ENCODE assay signal across 8 mouse cellular contexts in the genomic region with DNA sequence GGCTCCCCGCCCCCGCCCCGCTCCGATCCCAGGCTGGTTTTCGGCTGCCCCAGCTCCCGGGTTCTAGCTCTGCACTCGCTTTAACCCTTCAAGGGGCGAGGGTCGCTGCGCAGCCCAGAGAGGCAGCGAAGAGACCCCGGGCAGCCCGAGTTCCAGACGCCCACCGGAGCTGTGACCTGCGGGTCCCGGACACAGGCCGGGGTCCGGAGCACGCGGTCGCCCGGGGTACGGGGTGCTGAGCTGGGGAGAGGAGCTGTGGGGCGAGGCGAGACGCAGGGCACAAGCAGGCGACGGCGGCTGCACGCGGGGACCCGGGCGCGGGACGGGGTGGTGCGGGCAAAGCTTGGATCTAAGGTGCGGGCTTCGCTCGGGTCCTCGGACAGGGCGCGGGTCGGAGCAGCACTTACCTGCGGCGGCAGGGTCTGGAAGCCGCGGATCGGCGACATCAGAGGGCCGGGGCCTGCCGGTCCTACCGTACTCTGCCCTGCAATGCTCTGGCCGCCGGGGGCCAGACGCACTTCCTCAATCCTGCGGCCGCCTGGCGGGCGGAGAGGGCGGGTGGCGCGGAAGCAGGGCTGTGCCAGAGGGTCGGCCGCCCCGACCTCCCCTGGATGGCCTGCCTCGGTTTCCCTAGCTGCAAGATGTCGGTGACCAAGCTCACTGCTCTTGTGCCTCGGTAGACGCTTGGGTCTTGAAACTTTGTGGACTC. TPM values are rescaled to one million over a fixed set of nuclear protein-coding genes. Genes with fewer than 3 reads are reported as not detected.
A peak's percentile ranks its signal among the peaks of the same experiment; 100 is the strongest.
DNase-seq lines count a peak whose midpoint lies in the region; ATAC-seq and TF ChIP-seq lines count a peak whose summit lies in the region.

A gene (minus strand): TSS at position 538 of the 709 bp plus-strand sequence.

- no peaks in the 10 kb centered on the region for H3K9me3 ChIP-seq in embryonic facial prominence, embryonic 15.5 days (replicated peaks)
- H3K9me3 ChIP-seq in heart, embryonic 15.5 days (replicated peaks), result no peaks in the 10 kb centered on the region

- peak; percentile 71 for ATAC-seq in embryonic facial prominence, embryonic 15.5 days (ENCODE audit: insufficient number of reproducible peaks, low FRiP score, low TSS enrichment, low read depth)
- ATAC-seq in heart, embryonic 15.5 days (replicated peaks; ENCODE audit: insufficient number of reproducible peaks, insufficient read depth, low FRiP score, low read depth), result peak; percentile 76

- H3K27me3 ChIP-seq in embryonic facial prominence, embryonic 15.5 days, result no peaks in the 10 kb centered on the region
- no peaks in the 10 kb centered on the region for H3K27me3 ChIP-seq in heart, embryonic 15.5 days
- no peaks in the 10 kb centered on the region for H3K27me3 ChIP-seq in small intestine, adult 2 months (ENCODE audit: control insufficient read depth, insufficient read depth, low read length)

- TF ChIP-seq CTCF in small intestine, adult 2 months (IDR thresholded peaks at IDR 0.05; ENCODE audit: extremely low read depth, insufficient read length, insufficient replicate concordance, low read depth, low read length), result peak; percentile 41; the same call in 1 of the 2 replicates

- peak within 1 kb of the TSS; percentile 92 for H3K4me2 ChIP-seq in embryonic facial prominence, embryonic 15.5 days (replicated peaks)
- peak within 1 kb of the TSS; percentile 96 for H3K4me2 ChIP-seq in heart, embryonic 15.5 days

- peaks cover 21% of the 10 kb centered on the region for H3K4me1 ChIP-seq in embryonic facial prominence, embryonic 15.5 days
- peaks cover 11% of the 10 kb centered on the region for H3K4me1 ChIP-seq in heart, embryonic 15.5 days (replicated peaks)
- peaks cover 12% of the 10 kb centered on the region for H3K4me1 ChIP-seq in small intestine, adult 2 months (ENCODE audit: control insufficient read depth, insufficient read depth, insufficient read length, low read length)

- H3K27ac ChIP-seq in embryonic facial prominence, embryonic 15.5 days (replicated peaks), result peak within 1 kb of the TSS; percentile 71
- peak within 1 kb of the TSS; percentile 73 for H3K27ac ChIP-seq in heart, embryonic 15.5 days
- H3K27ac ChIP-seq in small intestine, adult 2 months (ENCODE audit: insufficient read depth, low read depth, low read length), result peak within 1 kb of the TSS; percentile 90

- under 1% methylated on average over 66 of the region's 70 CpGs for WGBS in embryonic facial prominence, embryonic 15.5 days
- under 1% methylated on average over 70 of the region's 70 CpGs for WGBS in heart, embryonic 15.5 days
- under 1% methylated on average over 70 of the region's 70 CpGs for WGBS in small intestine, adult 2 months

- DNase-seq in CD4-positive helper T cell, adult 2 months (ENCODE audit: low read depth, low spot score), result peak; percentile 21
- peak; percentile 49 for DNase-seq in R1 (ENCODE audit: low read depth, low spot score)
- DNase-seq in kidney, postnatal 10 days, result peak; percentile 84
- DNase-seq in lung, postnatal 4 days, result peak; percentile 82 to 83
- DNase-seq in cerebellum, adult 11-12 months, result no peak

- H3K36me3 ChIP-seq in embryonic facial prominence, embryonic 15.5 days, result no peaks in the 10 kb centered on the region
- no peaks in the 10 kb centered on the region for H3K36me3 ChIP-seq in heart, embryonic 15.5 days
- H3K36me3 ChIP-seq in small intestine, adult 2 months (ENCODE audit: control insufficient read depth, insufficient read depth, low read length), result no peaks in the 10 kb centered on the region

- peak; percentile 86 for TF ChIP-seq POLR2A in small intestine, adult 2 months (IDR thresholded peaks at IDR 0.05; ENCODE audit: low read depth, low read length)

- H3K9ac ChIP-seq in embryonic facial prominence, embryonic 15.5 days, result peak within 1 kb of the TSS; percentile 91
- H3K9ac ChIP-seq in heart, embryonic 15.5 days, result peak within 1 kb of the TSS; percentile 92

- peak within 1 kb of the TSS; percentile 72 for H3K4me3 ChIP-seq in embryonic facial prominence, embryonic 15.5 days (replicated peaks)
- peak within 1 kb of the TSS; percentile 80 for H3K4me3 ChIP-seq in heart, embryonic 15.5 days
- peak within 1 kb of the TSS; percentile 79 for H3K4me3 ChIP-seq in small intestine, adult 2 months (ENCODE audit: low read depth, low read length)

RNA-seq across cellular contexts. Expression of the gene that starts here (rescaled TPM):
- polyA plus RNA-seq in embryonic facial prominence, embryonic 15.5 days (2015; fragmentation: Nextera tagmentation; extraction: Ambion mirVana), result 16.9 TPM in 2 replicates
- 7.8 and 10.9 TPM in 2 replicates for polyA plus RNA-seq in heart, embryonic 15.5 days (2015; fragmentation: Nextera tagmentation; extraction: Ambion mirVana)
- polyA plus RNA-seq in small intestine, adult 2 months (2012; rRNA removed), result 18.9 and 23.1 TPM in 2 replicates
